Mouse (Mus musculus) CH12.LX (cell line): ENCODE measurements at regions not wholly inside any gene's neighbourhood (a gene's known extent, or its start where the extent isn't known, plus 50 kb on each side); places are given as distances from the start of the nearest gene placed in this dataset.

Source experiments
- DNase-seq: peaks from one replicate; pipeline ENCODE4 v3.0.0-alpha.2; 2013; ENCODE audit errors: extremely low read depth
- H3K27ac ChIP-seq: 2 replicates; pipeline ENCODE4 v1.5.1; 2012; ENCODE audit warnings: low read depth, mild to moderate bottlenecking, control low read depth, moderate library complexity; ENCODE audit not compliant: insufficient read depth
- H3K27me3 ChIP-seq: replicated peaks from 2 replicates; pipeline ENCODE3; 2012; ENCODE audit warnings: inconsistent platforms
- H3K36me3 ChIP-seq, 2 experiments: replicated peaks in 1 of 2; 2 replicates each; pipeline versions ENCODE3 to v1.6.1; 2012; ENCODE audit warnings: inconsistent platforms in 1 of 2, low read length in 1 of 2, mild to moderate bottlenecking in 1 of 2, mixed read lengths in 1 of 2, moderate library complexity in 1 of 2; ENCODE audit not compliant: control insufficient read depth in 1 of 2, insufficient read depth in 1 of 2
- H3K4me1 ChIP-seq, 2 experiments: 2 replicates each; pipeline ENCODE4 v1.6.1; 2012; ENCODE audit warnings: inconsistent platforms in 1 of 2, moderate library complexity in 1 of 2; ENCODE audit not compliant: insufficient read depth in 2 of 2, control insufficient read depth in 1 of 2
- H3K4me2 ChIP-seq: 2 replicates; pipeline ENCODE4 v1.6.1; 2012; ENCODE audit warnings: low read depth, mild to moderate bottlenecking, control low read depth; ENCODE audit not compliant: poor library complexity, insufficient read depth, severe bottlenecking
- H3K4me3 ChIP-seq, 3 experiments: fragments of 150-350 bp in 1 of 3; sonication (generic) in 1 of 3; replicated peaks in 1 of 3; 2 replicates each; pipeline versions ENCODE3 to v1.5.1; 2011 to 2012; ENCODE audit warnings: low read depth in 2 of 3, low read length in 2 of 3, mild to moderate bottlenecking in 2 of 3, moderate library complexity in 2 of 3, control low read depth in 1 of 3, improper control_type of control experiment in 1 of 3, inconsistent platforms in 1 of 3, mixed read lengths in 1 of 3; ENCODE audit not compliant: poor library complexity in 1 of 3
- H3K79me2 ChIP-seq: replicated peaks from 2 replicates; pipeline ENCODE4 v1.6.1; 2012; ENCODE audit warnings: mild to moderate bottlenecking, moderate library complexity; ENCODE audit not compliant: control insufficient read depth, poor library complexity, insufficient read depth, severe bottlenecking; ENCODE audit errors: extremely low read depth
- H3K9ac ChIP-seq: 2 replicates; pipeline ENCODE4 v1.6.1; 2012; ENCODE audit warnings: low read depth, mild to moderate bottlenecking, control low read depth, moderate library complexity; ENCODE audit not compliant: insufficient read depth
- H3K9me3 ChIP-seq: replicated peaks from 2 replicates; pipeline ENCODE3; 2012; ENCODE audit warnings: low read length, inconsistent platforms, mixed read lengths
- CTCF ChIP-seq, 2 experiments: IDR thresholded peaks in 1 of 2; conservative IDR thresholded peaks in 1 of 2; 2 replicates each; pipeline ENCODE4 v1.5.1; 2011 to 2012; ENCODE audit warnings: low read depth in 2 of 2, low read length in 2 of 2, improper control_type of control experiment in 1 of 2, inconsistent platforms in 1 of 2, mild to moderate bottlenecking in 1 of 2, moderate library complexity in 1 of 2
- ETS1 ChIP-seq: conservative IDR thresholded peaks from 2 replicates; pipeline ENCODE4 v1.6.1; 2012; ENCODE audit warnings: low read depth, mild to moderate bottlenecking, inconsistent platforms, low read length, improper control_type of control experiment, moderate library complexity
- GABPA ChIP-seq: IDR thresholded peaks from 2 replicates; pipeline ENCODE4 v1.6.1; 2012; ENCODE audit warnings: low read depth, low read length, improper control_type of control experiment, inconsistent platforms; ENCODE audit not compliant: insufficient replicate concordance
- HCFC1 ChIP-seq: IDR thresholded peaks from 2 replicates; pipeline ENCODE4 v1.6.1; 2012; ENCODE audit warnings: low read depth, mild to moderate bottlenecking, inconsistent platforms, low read length, improper control_type of control experiment
- JUN ChIP-seq: IDR thresholded peaks from 2 replicates; pipeline ENCODE4 v1.6.1; 2011; ENCODE audit warnings: low read depth, mild to moderate bottlenecking, low read length, improper control_type of control experiment, moderate library complexity; ENCODE audit not compliant: insufficient read depth
- MAFK ChIP-seq: IDR thresholded peaks from 2 replicates; pipeline ENCODE4 v1.6.1; 2011; ENCODE audit warnings: low read length, improper control_type of control experiment; ENCODE audit not compliant: insufficient replicate concordance
- MAZ ChIP-seq: IDR thresholded peaks from 2 replicates; pipeline ENCODE4 v1.6.1; 2012; ENCODE audit warnings: low read depth, mild to moderate bottlenecking, inconsistent platforms, low read length, improper control_type of control experiment, moderate library complexity
- MEF2A ChIP-seq: IDR thresholded peaks from 2 replicates; pipeline ENCODE4 v1.6.1; 2014; ENCODE audit warnings: low read depth, mild to moderate bottlenecking, inconsistent platforms, low read length, improper control_type of control experiment, borderline replicate concordance
- MXI1 ChIP-seq: IDR thresholded peaks from 2 replicates; pipeline ENCODE4 v1.6.1; 2011; ENCODE audit warnings: mild to moderate bottlenecking, low read depth, low read length, improper control_type of control experiment
- NELFE ChIP-seq: IDR thresholded peaks from 2 replicates; pipeline ENCODE4 v1.6.1; 2011; ENCODE audit warnings: low read depth, low read length, improper control_type of control experiment
- POLR2A ChIP-seq: IDR thresholded peaks from 2 replicates; pipeline ENCODE4 v1.6.1; 2011; ENCODE audit warnings: low read depth, mild to moderate bottlenecking, improper control_type of control experiment, low read length
- POLR2AphosphoS2 ChIP-seq: IDR thresholded peaks from 2 replicates; pipeline ENCODE4 v1.6.1; 2011; ENCODE audit warnings: low read depth, low read length, improper control_type of control experiment
- RAD21 ChIP-seq: IDR thresholded peaks from 2 replicates; pipeline ENCODE4 v1.6.1; 2011; ENCODE audit warnings: low read depth, mild to moderate bottlenecking, low read length, improper control_type of control experiment, moderate library complexity
- RCOR1 ChIP-seq: conservative IDR thresholded peaks from 2 replicates; pipeline ENCODE4 v1.6.1; 2012; ENCODE audit warnings: low read depth, mild to moderate bottlenecking, inconsistent platforms, low read length, improper control_type of control experiment
- SMC3 ChIP-seq: IDR thresholded peaks from 2 replicates; pipeline ENCODE4 v1.6.1; 2011; ENCODE audit warnings: low read depth, low read length, improper control_type of control experiment
- UBTF ChIP-seq: IDR thresholded peaks from 2 replicates; pipeline ENCODE4 v1.6.1; 2012; ENCODE audit warnings: low read depth, mild to moderate bottlenecking, inconsistent platforms, low read length, improper control_type of control experiment, moderate library complexity
- ZC3H11A ChIP-seq: IDR thresholded peaks from 2 replicates; pipeline ENCODE4 v1.6.1; 2012; ENCODE audit warnings: low read depth, mild to moderate bottlenecking, inconsistent platforms, low read length, improper control_type of control experiment
- ZKSCAN1 ChIP-seq: IDR thresholded peaks from 2 replicates; pipeline ENCODE4 v1.6.1; 2012; ENCODE audit warnings: low read depth, inconsistent platforms, low read length, improper control_type of control experiment, borderline replicate concordance
- ZNF384 ChIP-seq: IDR thresholded peaks from 2 replicates; pipeline ENCODE4 v1.6.1; 2012; ENCODE audit warnings: low read depth, low read length, improper control_type of control experiment, inconsistent platforms
- dilution Hi-C: fragments of 300-500 bp; cut with MboI; formaldehyde crosslinking; loops from 2 replicates; pipeline ENCODE4 v1.14.3; 2020; ENCODE audit warnings: low sequenced_read_pairs; ENCODE audit not compliant: extremely low pct_unique_long_range_greater_than_20kb, extremely low pct_ligation_motif_present
- in situ Hi-C: fragments of 300-500 bp; cut with MboI; formaldehyde crosslinking; loops from 3 replicates; pipeline ENCODE4 v1.14.3; 2019; ENCODE audit warnings: low sequenced_read_pairs, low pct_ligation_motif_present, low pct_unique_long_range_greater_than_20kb, mixed read lengths

- in situ Hi-C loops: no loop called here
- dilution Hi-C loops: no loop called here
Measured at GRCm38 (mm10) chr2:8380246-8380645, 870.9 kb upstream of the Celf2 start.

DNA sequence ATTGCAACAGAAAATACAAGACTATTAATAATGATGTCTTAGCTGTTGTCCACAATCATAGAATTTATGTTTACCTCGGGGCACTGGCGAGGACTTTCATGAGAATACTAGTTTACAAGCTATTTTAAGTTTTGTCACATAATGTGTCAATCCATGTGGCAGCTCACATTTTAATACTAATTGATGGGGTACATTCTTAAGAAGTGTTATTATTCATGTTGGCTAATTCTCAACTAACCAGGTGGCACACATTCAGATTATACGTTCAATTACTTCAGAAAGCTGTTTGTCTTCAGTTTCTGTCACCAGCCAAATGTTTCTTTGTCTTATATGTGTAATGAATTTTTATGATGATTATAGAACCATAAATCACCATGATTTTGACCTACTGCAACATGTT is 870.2 kb upstream of the Celf2 start:
- dilution Hi-C loops: no loop called here
- H3K4me3 ChIP-seq: no peak overlapping the region
- no peaks in the 10 kb centered on the region for H3K79me2 ChIP-seq
- no peaks in the 10 kb centered on the region for H3K9me3 ChIP-seq
- H3K9ac ChIP-seq: no peak overlapping the region
- no peaks in the 10 kb centered on the region for H3K4me1 ChIP-seq
- in situ Hi-C loops: no loop called here
- H3K4me2 ChIP-seq: no peak overlapping the region
- no peaks in the 10 kb centered on the region for H3K36me3 ChIP-seq
- no peak overlapping the region for H3K27ac ChIP-seq
- DNase-seq: no peak
- TF ChIP-seq POLR2A (no peak), ZNF384 (no peak), ETS1 (no peak), MAFK (no peak), MXI1 (no peak)
- H3K27me3 ChIP-seq: no peaks in the 10 kb centered on the region

More at GRCm38 (mm10) chr2:8380246-8380645, 870.9 kb upstream of the Celf2 start:
- Histone ChIP-seq H3K4me1 (no peaks in the 10 kb centered on the region), H3K36me3 (no peaks in the 10 kb centered on the region), H3K79me2 (no peaks in the 10 kb centered on the region), H3K27ac (no peak overlapping the region)
- TF ChIP-seq ETS1 (no peak), CTCF (conservative IDR thresholded peaks at IDR 0.05 in 1 of 2, IDR thresholded peaks at IDR 0.05 in 1 of 2; ENCODE audit: low read depth in 2 of 2, low read length in 2 of 2) (peak; percentile 48 to 49; a peak in 3 of 4 replicates), GABPA (no peak), JUN (no peak), MAFK (no peak), MXI1 (no peak), UBTF (no peak), ZC3H11A (no peak), ZKSCAN1 (no peak), HCFC1 (no peak), MEF2A (no peak), NELFE (no peak), SMC3 (peak; percentile 36), RCOR1 (no peak), MAZ (no peak), POLR2AphosphoS2 (no peak), RAD21 (peak; percentile 65)
- TF ChIP-seq, all 38 proteins: peak for 3
- H3K9ac ChIP-seq: no peak overlapping the region
- H3K27me3 ChIP-seq: no peaks in the 10 kb centered on the region
- peak; percentile 58 for DNase-seq
- H3K4me2 ChIP-seq: no peak overlapping the region
- no peak overlapping the region for H3K4me3 ChIP-seq
- H3K9me3 ChIP-seq: no peaks in the 10 kb centered on the region
